Mouse (Mus musculus): Measurements from ENCODE around the gene Il27ra.
"Not testable (repeated sequence)": the region's sequence is repeated elsewhere in the genome, so short reads cannot be mapped to it uniquely, and the experiment has no call there.

Gene Il27ra

GRCm38 (mm10) chr8:83995973-83996372, 46.4 kb downstream of the Il27ra start:
- no peak for DNase-seq (ENCODE audit: low spot score)

GRCm38 (mm10) chr8:83994030-83994429, 48.4 kb downstream of the Il27ra start:
- DNase-seq (ENCODE audit: low spot score), result no peak

- no peak for DNase-seq (ENCODE audit: low spot score)
These were observed 49.9 kb downstream of the Il27ra start for GRCm38 (mm10) chr8:83992488-83992887.

GRCm38 (mm10) chr8:83990170-83990569, 52.2 kb downstream of the Il27ra start:
- DNase-seq (ENCODE audit: low spot score), result no peak

- no peak for DNase-seq (ENCODE audit: low spot score)
These were observed 53.1 kb downstream of the Il27ra start for GRCm38 (mm10) chr8:83989243-83989642.

- DNase-seq (ENCODE audit: low spot score), result not testable (repeated sequence)
These were observed 59.2 kb downstream of the Il27ra start for GRCm38 (mm10) chr8:83983222-83983621.

- no peak for DNase-seq (ENCODE audit: low spot score)
These were observed 59.9 kb downstream of the Il27ra start for GRCm38 (mm10) chr8:83982449-83982848.

- DNase-seq (ENCODE audit: low spot score), result no peak
These were observed 60.9 kb downstream of the Il27ra start for GRCm38 (mm10) chr8:83981533-83981932.

- no peak for DNase-seq (ENCODE audit: low spot score)
These were observed 61.5 kb downstream of the Il27ra start for GRCm38 (mm10) chr8:83980845-83981244.

Measured in urinary bladder, postnatal 10 days (tissue).